Comparison of ENCODE assay signal across 9 mouse cellular contexts in the genomic region with DNA sequence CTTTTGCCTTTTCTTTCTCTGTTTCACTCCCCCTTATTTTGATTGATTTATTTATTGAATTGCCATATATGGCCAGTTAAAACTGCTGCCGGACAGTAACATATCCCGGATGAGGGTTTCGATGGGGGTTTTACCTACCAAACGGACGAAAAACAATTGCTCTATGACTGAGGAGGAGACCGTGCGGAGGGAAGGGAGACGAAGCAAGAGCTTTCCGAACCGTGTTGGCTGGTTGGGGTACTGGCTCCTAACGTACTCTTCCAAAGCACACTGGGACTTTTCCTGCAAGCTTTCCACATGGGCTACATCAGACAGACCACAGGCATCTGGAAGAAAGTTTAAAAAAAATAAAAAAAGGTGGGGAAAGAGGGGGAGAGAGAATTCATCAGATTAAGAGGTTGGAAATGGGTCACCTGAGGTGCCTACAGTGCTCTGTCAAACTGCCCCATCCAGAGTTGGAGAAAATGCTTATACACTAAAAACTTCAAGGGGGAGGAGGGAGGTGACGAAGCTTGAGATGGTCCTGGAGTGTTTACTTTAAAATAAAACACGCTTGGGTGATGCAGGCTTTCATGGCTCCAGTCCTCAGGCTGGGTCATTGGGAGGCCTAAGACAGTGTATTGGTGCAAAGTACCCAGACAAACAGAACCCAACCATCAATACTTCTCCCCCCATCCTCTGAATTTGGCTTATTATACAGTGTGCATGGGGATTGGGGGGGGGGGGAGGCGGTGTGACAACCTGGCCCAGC. TPM values are rescaled to one million over a fixed set of nuclear protein-coding genes. Genes with fewer than 3 reads are reported as not detected.
DNase-seq lines count a peak whose midpoint lies in the region; ATAC-seq and TF ChIP-seq lines count a peak whose summit lies in the region.
"Had no signal": no experiment of that assay in that cellular context is flagged by ENCODE, and none has a peak within 500 bp of the region (broad histone marks: within the 10 kb centered on the region; RNA-seq: fewer than 3 reads in every experiment).

No protein-coding gene starts in this region.

- H3K9me3 ChIP-seq in lung, embryonic 16.5 days (ENCODE audit: control insufficient read depth, low read length) = no peaks in the 10 kb centered on the region
- H3K9me3 ChIP-seq in forebrain, postnatal 0 days (ENCODE audit: low read length) = no peaks in the 10 kb centered on the region
- no peaks in the 10 kb centered on the region for H3K9me3 ChIP-seq in limb, embryonic 11.5 days (ENCODE audit: control insufficient read depth, low read length)

- H3K36me3 ChIP-seq in lung, embryonic 16.5 days (ENCODE audit: control insufficient read depth, insufficient read depth, low read length) = peaks cover 14% of the 10 kb centered on the region; the same call in 1 of the 2 replicates
- H3K36me3 ChIP-seq in forebrain, postnatal 0 days (ENCODE audit: insufficient read depth) = no peaks in the 10 kb centered on the region
- no peaks in the 10 kb centered on the region for H3K36me3 ChIP-seq in limb, embryonic 11.5 days (ENCODE audit: control insufficient read depth, insufficient read depth, low read length)

- no peak for DNase-seq in lung, postnatal 36 days
- no peak for DNase-seq in forebrain, postnatal 0 days
- DNase-seq in limb, embryonic 11.5 days (ENCODE audit: low spot score) = peak; percentile 52
- no peak for DNase-seq in layer of hippocampus, adult 9-11 months

- peak overlapping the region; percentile 89 for H3K4me3 ChIP-seq in lung, embryonic 16.5 days (ENCODE audit: low read length)
- peak overlapping the region; percentile 28 for H3K4me3 ChIP-seq in forebrain, postnatal 0 days (ENCODE audit: low read depth, low read length)
- peak overlapping the region; percentile 76 for H3K4me3 ChIP-seq in limb, embryonic 11.5 days (ENCODE audit: low read depth, low read length)
- H3K4me3 ChIP-seq in olfactory bulb, adult 2 months (ENCODE audit: insufficient read depth, low read depth, low read length) = peak overlapping the region; percentile 12

- H3K27me3 ChIP-seq in lung, embryonic 16.5 days (ENCODE audit: control insufficient read depth, insufficient read depth, low read depth, low read length) = no peaks in the 10 kb centered on the region
- peaks cover 27% of the 10 kb centered on the region for H3K27me3 ChIP-seq in forebrain, postnatal 0 days (ENCODE audit: insufficient read depth, low read length)
- H3K27me3 ChIP-seq in limb, embryonic 11.5 days (ENCODE audit: control insufficient read depth, insufficient read depth, low read length) = no peaks in the 10 kb centered on the region

- peaks cover 22% of the 10 kb centered on the region for H3K4me1 ChIP-seq in lung, embryonic 16.5 days (replicated peaks; ENCODE audit: control insufficient read depth, insufficient read depth, low read length)
- H3K4me1 ChIP-seq in forebrain, postnatal 0 days (ENCODE audit: insufficient read depth) = no peaks in the 10 kb centered on the region
- peaks cover 16% of the 10 kb centered on the region for H3K4me1 ChIP-seq in limb, embryonic 11.5 days (ENCODE audit: control insufficient read depth, insufficient read depth, low read length)
- peaks cover 4% of the 10 kb centered on the region; the same call in 1 of the 2 replicates for H3K4me1 ChIP-seq in olfactory bulb, adult 2 months (ENCODE audit: control insufficient read depth, insufficient read depth, low read length)

- 8% methylated on average over 14 of the region's 14 CpGs for WGBS in lung, embryonic 16.5 days
- 15% methylated on average over 14 of the region's 14 CpGs for WGBS in forebrain, postnatal 0 days
- WGBS in limb, embryonic 11.5 days = 9% methylated on average over 14 of the region's 14 CpGs
- WGBS in olfactory bulb, adult 2 months = 23% methylated on average over 14 of the region's 14 CpGs

- peak; percentile 6; the same call in 1 of the 2 replicates for ATAC-seq in lung, embryonic 16.5 days (ENCODE audit: low read depth)
- ATAC-seq in forebrain, postnatal 0 days = no peak
- no peak for ATAC-seq in limb, embryonic 11.5 days (ENCODE audit: insufficient number of reproducible peaks, low FRiP score, low TSS enrichment, low read depth)
- no peak for ATAC-seq in frontal cortex, adult (ENCODE audit: low TSS enrichment)
- ATAC-seq in erythroid progenitor cell, adult 5-6 weeks (replicated peaks; ENCODE audit: low FRiP score, poor library complexity, severe bottlenecking) = no peak

- H3K4me2 ChIP-seq in lung, embryonic 16.5 days (ENCODE audit: low read depth, low read length) = peak overlapping the region; percentile 72
- peak overlapping the region; percentile 87 for H3K4me2 ChIP-seq in forebrain, postnatal 0 days (ENCODE audit: low read depth)
- peak overlapping the region; percentile 92 for H3K4me2 ChIP-seq in limb, embryonic 11.5 days (ENCODE audit: low read depth, severe bottlenecking)

- H3K27ac ChIP-seq in lung, embryonic 16.5 days (ENCODE audit: low read length) = peak overlapping the region; percentile 76
- H3K27ac ChIP-seq in forebrain, postnatal 0 days (ENCODE audit: low read depth, low read length) = peak overlapping the region; percentile 29; the same call in 1 of the 2 replicates
- H3K27ac ChIP-seq in limb, embryonic 11.5 days (replicated peaks; ENCODE audit: low read depth, low read length) = no peak overlapping the region
- no peak overlapping the region for H3K27ac ChIP-seq in olfactory bulb, adult 2 months (ENCODE audit: insufficient read depth, low read depth, low read length)

- H3K9ac ChIP-seq in lung, embryonic 16.5 days (ENCODE audit: low read length) = peak overlapping the region; percentile 83
- H3K9ac ChIP-seq in forebrain, postnatal 0 days = peak overlapping the region; percentile 69
- peak overlapping the region; percentile 22 for H3K9ac ChIP-seq in limb, embryonic 11.5 days (ENCODE audit: low read length)

- TF ChIP-seq POLR2A in olfactory bulb, adult 2 months (IDR thresholded peaks at IDR 0.05; ENCODE audit: insufficient read depth, low read depth, low read length) = no peak

- no peak for TF ChIP-seq CTCF in forebrain, postnatal 0 days (IDR thresholded peaks at IDR 0.05; ENCODE audit: low read depth)
- TF ChIP-seq CTCF in olfactory bulb, adult 2 months (IDR thresholded peaks at IDR 0.05; ENCODE audit: insufficient read depth, low read depth, low read length) = no peak

RNA-seq across cellular contexts. Expression of a gene that starts 11.8 kb away (rescaled TPM):
- polyA plus RNA-seq in lung, embryonic 16.5 days (2015; fragmentation: Nextera tagmentation; extraction: Ambion mirVana) = 83.5 and 95.7 TPM in 2 replicates
- total RNA-seq in forebrain, postnatal 0 days (2014; rRNA removed) = 23.7 and 49.9 TPM in 2 replicates
- 46.4 and 92.8 TPM in 2 replicates for polyA plus RNA-seq in forebrain, postnatal 0 days (2015; fragmentation: Nextera tagmentation; extraction: Ambion mirVana)
- polyA plus RNA-seq in limb, embryonic 11.5 days (2014; fragmentation: Nextera tagmentation; extraction: Ambion mirVana) = 71.4 and 79.5 TPM in 2 replicates
- polyA plus RNA-seq in olfactory bulb, adult 2 months (2012; ENCODE audit: insufficient read depth, insufficient read length, low replicate concordance, missing spikeins) = not detected in 2 replicates
- not detected in 2 replicates for total RNA-seq in erythroid progenitor cell, adult 5-6 weeks (2015; ENCODE audit: low replicate concordance)
- not detected in 2 replicates for total RNA-seq in erythroid progenitor cell, adult 5-6 weeks (2017; ENCODE audit: low replicate concordance)
- total RNA-seq: hematopoietic stem cell, adult 5-6 weeks had no signal

Comparison
In these comparisons a context has a peak if more than half of its experiments do, and no peak if none do; other contexts are left out.
1. H3K27ac ChIP-seq: peak in lung, embryonic 16.5 days (single experiment) and forebrain, postnatal 0 days (single experiment); none in limb, embryonic 11.5 days (single experiment) and olfactory bulb, adult 2 months (single experiment).
2. H3K4me3 ChIP-seq: peak in every context shown above with its lines; median percentile 89 in lung, embryonic 16.5 days; 76 in limb, embryonic 11.5 days; 28 in forebrain, postnatal 0 days; 12 in olfactory bulb, adult 2 months.
3. H3K9ac ChIP-seq: peak in every context shown above with its lines; median percentile 83 in lung, embryonic 16.5 days; 69 in forebrain, postnatal 0 days; 22 in limb, embryonic 11.5 days.
4. RNA of a gene that starts 11.8 kb away (polyA plus RNA-seq): 83.5 to 95.7 TPM in lung, embryonic 16.5 days, 46.4 to 92.8 TPM in forebrain, postnatal 0 days and 71.4 to 79.5 TPM in limb, embryonic 11.5 days; not detected in olfactory bulb, adult 2 months; every median in the first group is over 10 times any median in the second.
5. Peak in every context shown above with its lines, with median percentiles within 50 percentile points of each other: H3K4me2 ChIP-seq.